Mouse (Mus musculus) cerebellum, postnatal 36 days (tissue): ENCODE results near the gene Mpeg1.

Source experiments
- DNase-seq, 2 experiments: peaks; one replicate each; pipeline ENCODE4 v3.0.0; 2021 to 2022; ENCODE audit warnings: mixed read lengths in 2 of 2

Gene Mpeg1

GRCm38 (mm10) chr19:12465530-12466144 lies 5.1 kb downstream of the Mpeg1 start:
- no peak for DNase-seq

GRCm38 (mm10) chr19:12466204-12466603 lies 5.6 kb downstream of the Mpeg1 start:
- peak; percentile 46 to 67 for DNase-seq

GRCm38 (mm10) chr19:12467436-12467835 lies 6.9 kb downstream of the Mpeg1 start:
- DNase-seq = peak in 1 of 2 experiments; percentile 20

GRCm38 (mm10) chr19:12471866-12472265 lies 11.3 kb downstream of the Mpeg1 start:
- DNase-seq = no peak

- no peak for DNase-seq
Observed at GRCm38 (mm10) chr19:12472381-12472976, 11.9 kb downstream of the Mpeg1 start.

GRCm38 (mm10) chr19:12473201-12473641 lies 12.6 kb downstream of the Mpeg1 start:
- DNase-seq = no peak

- no peak for DNase-seq
Observed at GRCm38 (mm10) chr19:12473951-12474350, 13.4 kb downstream of the Mpeg1 start.

- DNase-seq = peak; percentile 79 to 81
Observed at GRCm38 (mm10) chr19:12475380-12476250, 15.0 kb downstream of the Mpeg1 start.

- no peak for DNase-seq
Observed at GRCm38 (mm10) chr19:12476721-12477270, 16.2 kb downstream of the Mpeg1 start.

- DNase-seq = no peak
Observed at GRCm38 (mm10) chr19:12478369-12478768, 17.8 kb downstream of the Mpeg1 start.

- DNase-seq = no peak
Observed at GRCm38 (mm10) chr19:12483782-12484181, 23.2 kb downstream of the Mpeg1 start.

GRCm38 (mm10) chr19:12484210-12484609 lies 23.6 kb downstream of the Mpeg1 start:
- no peak for DNase-seq

GRCm38 (mm10) chr19:12485223-12485622 lies 24.6 kb downstream of the Mpeg1 start:
- DNase-seq = no peak

GRCm38 (mm10) chr19:12485631-12486030 lies 25.1 kb downstream of the Mpeg1 start:
- DNase-seq = no peak

- DNase-seq = no peak
Observed at GRCm38 (mm10) chr19:12486875-12487274, 26.3 kb downstream of the Mpeg1 start.

- DNase-seq = no peak
Observed at GRCm38 (mm10) chr19:12487511-12488204, 27.1 kb downstream of the Mpeg1 start.

GRCm38 (mm10) chr19:12488205-12488966 lies 27.8 kb downstream of the Mpeg1 start:
- DNase-seq = peak; percentile 17 to 18

GRCm38 (mm10) chr19:12488969-12489674 lies 28.5 kb downstream of the Mpeg1 start:
- peak in 1 of 2 experiments; percentile 16 for DNase-seq

GRCm38 (mm10) chr19:12489675-12490570 lies 29.3 kb downstream of the Mpeg1 start:
- DNase-seq = no peak

- DNase-seq = no peak
Observed at GRCm38 (mm10) chr19:12491636-12492035, 31.1 kb downstream of the Mpeg1 start.
